Mouse (Mus musculus) inflammation-experienced regulatory T-cells, adult 6 months (primary cell): ENCODE data around the gene Scube3. TPM values are rescaled to one million over a fixed set of nuclear protein-coding genes. Genes with fewer than 3 reads are reported as not detected.

Experiments used
- ATAC-seq: one replicate; pipeline ENCODE4 v1.8.0; 2017
- polyA plus RNA-seq, 3 experiments: library from polyadenylated mRNA; unstranded; fragments of 100-300 nt; shearing (Covaris generic); gene quantifications; one replicate each; pipeline ENCODE4 v1.2.1; 2017

Scube3 gene
- not detected for polyA plus RNA-seq

GRCm38 (mm10) chr17:28141771-28142699 is at the start of gene Scube3:
Gene Scube3, plus strand, starts transcription at chr17:28142141.
- ATAC-seq: peak; percentile 38

DNA sequence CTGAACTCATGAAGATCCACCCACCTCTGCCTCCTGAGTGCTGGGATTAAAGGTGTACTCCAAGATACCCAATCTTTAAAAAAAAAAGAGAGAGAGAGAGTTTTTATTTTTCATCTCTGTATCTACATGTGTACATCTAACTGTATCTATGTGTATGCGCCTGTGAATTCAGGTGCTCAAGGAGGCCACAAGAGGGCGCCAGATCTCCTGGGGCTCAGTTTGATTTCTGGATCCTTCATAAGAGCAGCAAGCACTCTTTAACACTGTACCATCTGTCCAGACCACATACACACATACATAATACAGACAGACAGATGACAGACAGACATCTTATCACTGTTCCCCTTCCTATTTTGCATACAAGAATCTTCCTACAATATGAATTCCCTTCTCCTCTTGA is 49.6 kb upstream of the Scube3 start:
- no peak for ATAC-seq

GRCm38 (mm10) chr17:28093837-28094236 is 48.1 kb upstream of the Scube3 start:
- no peak for ATAC-seq

DNA sequence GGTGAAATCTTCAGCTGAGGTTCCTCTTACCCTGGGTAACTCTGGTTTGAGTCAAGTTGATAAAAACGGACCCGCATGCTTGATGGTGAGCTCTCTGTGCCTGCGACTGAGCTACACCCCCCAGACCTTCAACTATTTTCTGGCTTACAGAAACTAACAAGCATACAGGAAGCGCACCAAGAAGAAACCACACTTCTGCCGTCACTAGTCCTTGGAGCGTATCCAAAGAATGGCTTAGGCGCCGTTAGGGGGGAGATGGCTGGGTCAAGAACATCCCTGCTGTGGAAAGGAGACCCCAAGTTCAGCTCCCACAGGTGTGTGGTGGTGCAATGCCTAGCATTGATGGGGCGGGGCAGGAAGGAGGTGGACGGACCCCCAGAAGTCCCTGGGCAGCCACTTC is 45.5 kb upstream of the Scube3 start:
- ATAC-seq: no peak

DNA sequence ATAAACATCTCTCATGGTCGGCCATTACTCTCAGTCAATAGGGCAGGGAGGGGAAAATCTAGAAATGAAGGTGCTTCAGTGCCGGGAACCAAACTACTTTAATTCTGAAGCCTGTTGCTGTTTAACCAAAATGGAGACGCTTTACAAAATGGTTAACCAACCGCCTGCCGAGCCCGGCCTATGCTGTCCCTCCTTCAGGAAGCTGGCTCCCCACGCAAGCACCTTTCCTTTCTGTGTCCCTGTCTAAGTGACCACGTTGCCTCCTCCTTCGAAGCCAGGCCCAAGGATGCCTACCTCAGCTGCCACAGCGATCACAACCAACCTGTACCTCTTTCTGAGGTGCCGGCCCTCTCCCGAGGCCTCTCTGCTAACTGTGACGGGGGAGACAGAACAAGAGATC is 44.6 kb upstream of the Scube3 start:
- no peak for ATAC-seq

GRCm38 (mm10) chr17:28099086-28099485 is 42.9 kb upstream of the Scube3 start:
- no peak for ATAC-seq

- ATAC-seq: no peak
These were observed 41.3 kb upstream of the Scube3 start for GRCm38 (mm10) chr17:28100669-28101068.

- ATAC-seq: no peak
These were observed 40.6 kb upstream of the Scube3 start for GRCm38 (mm10) chr17:28101284-28101887.

DNA sequence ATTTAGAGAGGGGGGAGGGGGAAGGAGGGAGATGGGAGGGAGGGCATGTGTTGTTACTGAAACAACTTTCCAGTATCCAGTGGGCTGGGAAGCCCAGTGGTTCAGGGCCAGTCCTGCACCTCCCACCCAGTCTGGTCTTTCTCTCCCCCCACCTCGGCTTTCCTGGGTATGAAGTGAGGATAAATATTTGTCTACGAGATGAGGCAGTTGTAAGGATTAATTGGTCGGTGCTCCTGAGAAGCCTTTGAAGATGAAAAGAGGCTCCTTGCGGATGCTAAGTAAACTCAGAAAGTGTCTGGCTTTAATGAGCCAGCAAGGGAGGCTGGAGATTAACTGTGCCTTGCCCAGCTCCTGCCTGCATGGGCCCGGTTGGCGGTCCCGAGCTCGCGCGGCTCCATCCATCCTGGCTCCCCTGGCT is 40.0 kb upstream of the Scube3 start:
- no peak for ATAC-seq

DNA sequence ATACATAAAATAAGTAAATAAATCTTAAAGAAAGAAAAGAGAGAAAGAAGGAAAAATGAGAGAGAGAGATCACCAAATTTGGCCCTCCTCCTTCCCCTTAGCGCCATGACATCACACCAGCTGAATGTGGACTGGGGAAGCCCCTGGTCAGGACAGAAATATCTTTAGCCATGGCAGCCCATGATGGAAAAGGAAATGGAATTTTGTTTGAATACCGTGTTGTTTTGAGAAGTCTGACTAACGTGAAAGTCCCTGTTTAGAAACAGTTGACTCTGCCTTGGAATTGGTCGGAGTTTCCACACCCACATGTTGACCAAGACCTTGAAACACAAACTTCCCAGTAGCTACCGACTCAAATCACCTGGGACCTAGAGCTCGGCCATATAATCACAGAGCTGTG is 37.5 kb upstream of the Scube3 start:
- ATAC-seq: no peak

DNA sequence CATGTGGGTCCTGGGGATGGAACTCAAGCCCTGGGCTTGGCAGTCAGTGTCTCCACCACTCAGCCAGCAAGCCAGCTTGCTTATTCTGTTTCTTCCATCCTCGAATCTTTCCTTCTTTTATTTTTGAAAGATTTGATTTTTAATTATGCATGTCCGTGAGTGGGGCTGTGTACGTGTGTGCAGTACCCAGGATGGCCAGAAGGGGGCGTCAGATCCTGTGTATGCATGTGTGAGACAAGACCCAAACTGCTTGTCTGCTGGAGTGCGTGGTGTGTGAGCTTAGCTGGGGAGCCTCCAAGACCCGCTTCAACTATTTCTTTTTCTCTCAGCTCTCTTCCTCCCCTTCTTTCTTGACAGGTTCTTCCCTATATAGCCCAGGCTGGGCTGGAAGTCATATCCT is 35.6 kb upstream of the Scube3 start:
- no peak for ATAC-seq

GRCm38 (mm10) chr17:28107275-28107674 is 34.7 kb upstream of the Scube3 start:
- ATAC-seq: no peak

DNA sequence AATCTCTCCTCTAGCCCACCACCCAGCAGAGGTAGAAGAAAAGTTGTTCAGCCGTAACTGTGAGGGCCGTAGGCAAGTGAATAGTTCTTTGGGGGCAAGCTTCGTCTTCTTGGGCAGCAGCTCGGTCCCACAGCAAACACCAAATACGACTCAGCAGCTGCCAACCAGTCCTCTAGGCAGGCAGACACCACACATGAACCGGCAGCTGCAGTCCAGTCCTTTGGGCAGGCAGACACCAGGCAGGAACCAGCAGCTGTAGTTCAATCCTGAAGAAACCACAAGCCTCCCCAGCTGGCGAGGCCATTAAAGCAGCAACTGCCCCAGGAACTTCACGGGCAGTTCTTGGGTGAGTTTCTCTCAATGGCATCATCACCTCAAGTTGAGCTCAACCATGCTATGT is 29.7 kb upstream of the Scube3 start:
- no peak for ATAC-seq

DNA sequence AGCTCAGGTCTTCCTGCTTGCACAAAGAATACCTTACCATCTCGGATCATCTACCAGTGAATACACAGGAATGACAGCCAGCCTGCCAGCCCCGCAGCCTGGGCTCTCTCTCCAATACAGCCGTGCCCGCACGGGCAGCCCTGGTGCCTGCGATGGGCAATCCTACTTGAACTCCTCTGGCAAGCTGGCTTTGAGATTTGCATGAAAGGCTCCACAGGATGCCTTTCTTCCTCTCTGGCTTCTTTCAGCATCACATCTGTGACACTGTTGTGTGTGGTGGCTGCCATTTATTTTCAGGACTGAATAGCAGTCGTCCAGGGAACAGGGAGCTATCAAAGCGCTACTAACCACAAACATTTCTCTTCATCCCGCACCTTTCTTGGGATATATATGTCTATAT is 25.6 kb upstream of the Scube3 start:
- no peak for ATAC-seq

DNA sequence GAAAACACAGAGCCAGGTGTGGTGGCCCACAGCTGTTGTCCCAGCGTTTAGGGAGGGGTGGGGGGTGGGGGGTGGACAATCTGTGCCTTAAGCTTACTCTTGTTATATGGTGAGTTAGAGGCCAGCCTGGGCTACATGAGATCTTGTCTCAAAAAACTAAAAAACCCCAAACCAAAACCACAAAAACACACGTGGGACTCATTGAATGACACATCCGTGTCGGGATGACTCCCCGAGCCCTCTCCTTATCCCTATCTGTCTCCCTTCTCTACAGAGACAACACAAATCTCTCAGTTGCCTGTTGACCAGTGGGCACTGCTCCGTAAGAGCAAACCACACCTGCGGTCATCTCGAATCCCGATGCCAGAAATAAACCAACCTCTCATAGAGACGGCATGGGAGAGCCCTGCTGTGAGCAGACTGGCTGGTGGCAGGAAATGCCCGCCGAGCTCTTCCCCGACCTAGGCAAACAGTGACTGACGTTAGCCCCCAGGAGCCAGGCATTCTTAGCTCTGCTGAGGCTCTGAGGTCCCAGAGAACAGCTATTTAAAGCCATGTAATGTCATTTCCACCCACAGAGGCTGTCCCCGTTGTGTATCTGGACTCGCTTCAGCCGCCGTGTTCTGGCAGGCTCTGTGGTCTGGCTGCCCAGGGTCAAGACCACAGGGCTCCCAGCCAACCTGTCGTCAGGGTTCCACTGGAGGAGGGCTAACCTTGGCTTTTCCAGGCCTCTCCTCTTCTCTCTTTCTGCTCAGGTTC is 24.3 kb upstream of the Scube3 start:
- no peak for ATAC-seq

- ATAC-seq: no peak
These were observed 21.5 kb upstream of the Scube3 start for GRCm38 (mm10) chr17:28120460-28120859.

DNA sequence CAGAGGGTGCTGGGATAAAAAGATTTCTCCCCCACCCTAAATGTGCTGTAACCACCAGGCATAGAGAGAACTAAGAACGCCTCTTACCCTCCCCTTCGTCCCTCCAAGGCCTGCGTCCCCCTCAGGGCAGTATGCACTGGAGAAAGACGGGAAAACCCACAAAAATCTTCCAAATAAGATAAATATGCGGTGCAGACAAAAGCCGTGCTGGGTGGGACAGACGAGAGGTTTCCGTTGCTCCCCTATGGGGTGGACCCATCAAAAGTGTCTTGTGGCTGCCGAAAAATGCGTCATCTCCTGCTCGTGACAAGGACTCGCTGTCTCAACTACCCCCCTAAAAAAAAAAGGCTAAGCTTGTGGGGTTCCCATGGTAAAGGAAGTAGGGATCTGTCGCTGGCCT is 19.0 kb upstream of the Scube3 start:
- no peak for ATAC-seq

- ATAC-seq: no peak
These were observed 18.3 kb upstream of the Scube3 start for GRCm38 (mm10) chr17:28123627-28124026.

GRCm38 (mm10) chr17:28124368-28124767 is 17.6 kb upstream of the Scube3 start:
- no peak for ATAC-seq

- no peak for ATAC-seq
These were observed 12.1 kb upstream of the Scube3 start for GRCm38 (mm10) chr17:28129796-28130195.

DNA sequence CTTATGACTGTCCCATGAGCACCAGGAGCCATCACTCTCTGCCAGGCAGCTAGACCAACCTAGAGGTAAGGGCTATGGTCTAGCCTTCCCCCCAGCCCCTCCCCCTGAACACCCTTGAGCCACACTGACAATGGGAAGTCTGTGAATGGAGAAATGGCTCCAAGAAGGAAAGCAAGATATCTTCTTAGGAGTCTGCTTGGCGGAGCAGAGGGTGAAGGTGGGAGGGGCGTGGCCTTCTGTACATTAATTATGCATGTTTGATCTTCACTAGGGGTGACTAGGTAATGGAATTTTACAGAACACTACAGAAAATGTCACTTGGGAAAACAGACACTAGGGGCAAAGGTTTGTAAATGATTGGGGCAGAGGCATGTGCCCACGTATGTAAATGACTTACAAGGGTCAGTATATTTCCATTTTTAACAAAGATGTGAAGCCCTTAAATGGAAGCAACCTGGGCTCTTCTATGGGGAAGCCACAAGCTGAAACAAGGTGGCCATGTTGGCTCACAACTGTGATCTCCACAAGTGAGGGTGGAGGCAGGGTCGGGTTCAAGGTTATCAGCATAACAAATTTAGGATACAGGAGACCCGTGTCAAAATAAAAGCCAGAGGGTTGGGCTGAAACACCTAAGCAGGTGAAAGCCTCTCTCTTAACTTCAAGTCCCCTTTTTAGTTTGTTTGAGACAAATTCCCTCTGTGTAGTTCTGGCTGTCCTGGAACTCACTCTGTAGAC is 11.4 kb upstream of the Scube3 start:
- no peak for ATAC-seq

DNA sequence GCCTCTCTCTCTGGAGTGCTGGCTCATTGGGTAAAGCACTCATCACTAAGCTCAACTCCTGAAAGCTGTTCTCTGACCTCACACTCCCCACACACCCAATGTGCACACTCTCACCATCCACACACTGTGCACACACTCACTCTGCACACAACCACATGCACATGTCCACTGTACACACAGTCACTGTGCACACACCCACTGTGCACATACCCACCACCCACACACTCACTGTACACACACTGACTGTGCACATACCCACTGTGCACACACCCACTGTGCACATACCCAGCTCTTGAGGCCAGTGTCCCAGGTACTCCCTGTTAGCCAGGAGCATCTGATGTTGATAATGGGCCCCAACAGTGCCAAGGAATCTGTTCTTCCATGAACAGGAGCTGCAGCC is 10.8 kb upstream of the Scube3 start:
- no peak for ATAC-seq

- no peak for ATAC-seq
These were observed 8.7 kb upstream of the Scube3 start for GRCm38 (mm10) chr17:28133193-28133592.
